Mouse (Mus musculus) kidney, postnatal 4 days (tissue): ENCODE data around the gene Large2.
"Not testable (repeated sequence)": the region's sequence is repeated elsewhere in the genome, so short reads cannot be mapped to it uniquely, and the experiment has no call there.

Source experiments
- DNase-seq, 2 experiments: peaks; one replicate each; pipeline ENCODE4 v3.0.0; 2021; ENCODE audit warnings: mixed read lengths in 2 of 2

Large2 gene

DNA sequence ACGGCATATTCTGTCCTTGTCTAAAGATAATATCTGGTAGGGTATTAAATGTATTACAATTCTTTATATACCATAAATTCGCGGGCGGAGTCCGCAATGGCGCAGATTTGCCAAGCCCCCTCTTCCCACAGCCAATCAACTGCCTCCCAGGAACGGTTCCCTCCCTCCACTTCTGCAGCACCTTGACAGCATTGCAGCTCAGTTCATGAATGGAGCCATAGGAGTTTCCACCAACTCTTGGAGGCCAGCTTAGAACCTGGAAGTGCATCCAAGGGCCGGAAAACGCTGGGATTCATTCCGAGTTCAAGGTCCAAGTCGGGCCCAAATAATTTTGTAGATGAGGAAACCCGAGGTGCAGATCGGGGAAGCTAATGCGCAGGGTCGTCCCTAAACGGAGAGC is at the start of gene Large2, which contains the start of gene Pex16:
TSS of gene Large2 (minus strand) at position 356 of the 400 bp plus-strand sequence.
TSS of gene Pex16 (plus strand) at position 163 of the 400 bp plus-strand sequence.
- peak; percentile 49 to 69 for DNase-seq

DNA sequence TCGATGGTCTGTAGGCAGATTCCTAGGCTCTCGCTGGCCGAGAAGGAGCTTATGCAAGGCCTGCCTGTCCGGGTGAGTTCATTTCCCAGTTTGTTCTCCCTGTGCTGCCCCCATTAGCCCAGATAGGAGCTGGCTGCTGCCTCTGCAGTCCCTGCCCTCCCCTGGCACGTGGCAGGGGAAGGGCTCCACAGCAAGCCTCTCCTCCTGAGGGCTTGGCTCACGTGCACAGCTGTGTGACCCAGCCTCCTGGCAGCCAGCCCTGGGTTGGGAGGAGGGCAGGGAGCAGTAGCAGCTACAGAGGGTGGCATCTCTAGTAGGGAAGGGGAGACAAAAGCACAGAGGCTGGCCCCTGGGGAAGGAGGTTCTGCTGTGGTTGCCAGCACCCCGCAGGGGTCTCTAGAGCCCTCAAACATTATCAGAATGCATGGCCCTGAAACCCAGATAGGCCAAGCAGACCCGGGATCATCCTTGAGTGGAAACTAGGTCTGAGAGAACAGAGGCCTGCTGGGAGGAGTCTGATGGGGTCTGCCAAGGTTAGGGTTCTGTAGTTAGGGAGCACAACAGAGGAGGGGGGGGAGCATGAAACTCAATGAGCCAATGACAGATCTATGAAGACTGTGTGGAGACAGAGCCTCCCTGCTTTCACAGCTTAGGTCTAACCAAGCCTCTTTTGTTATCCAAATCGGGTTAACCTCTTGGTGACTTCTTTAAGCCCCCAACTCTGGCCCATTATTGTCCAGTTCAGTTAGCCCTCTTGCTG is 49.2 kb upstream of the Large2 start:
- DNase-seq, result peak; percentile 80 to 85

DNA sequence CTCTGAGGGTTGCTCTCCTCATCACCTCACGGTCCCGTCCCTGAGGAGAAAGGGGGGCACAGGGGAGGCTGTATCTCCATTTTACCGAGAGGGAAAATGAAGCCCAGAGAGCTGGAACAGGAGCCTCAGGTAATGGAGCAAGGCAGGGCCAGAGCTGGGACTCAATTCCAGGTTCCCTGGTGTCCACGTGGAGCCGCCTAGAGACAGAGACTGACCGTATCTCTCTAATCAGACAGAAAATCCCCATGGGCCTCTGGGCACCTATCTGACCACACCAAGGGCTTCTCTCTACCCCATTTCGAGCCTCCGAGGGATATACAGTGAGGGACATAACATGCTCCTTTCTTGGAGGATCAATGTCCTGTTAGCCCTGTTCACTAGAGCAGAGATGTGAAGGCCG is 48.5 kb upstream of the Large2 start:
- DNase-seq, result no peak

DNA sequence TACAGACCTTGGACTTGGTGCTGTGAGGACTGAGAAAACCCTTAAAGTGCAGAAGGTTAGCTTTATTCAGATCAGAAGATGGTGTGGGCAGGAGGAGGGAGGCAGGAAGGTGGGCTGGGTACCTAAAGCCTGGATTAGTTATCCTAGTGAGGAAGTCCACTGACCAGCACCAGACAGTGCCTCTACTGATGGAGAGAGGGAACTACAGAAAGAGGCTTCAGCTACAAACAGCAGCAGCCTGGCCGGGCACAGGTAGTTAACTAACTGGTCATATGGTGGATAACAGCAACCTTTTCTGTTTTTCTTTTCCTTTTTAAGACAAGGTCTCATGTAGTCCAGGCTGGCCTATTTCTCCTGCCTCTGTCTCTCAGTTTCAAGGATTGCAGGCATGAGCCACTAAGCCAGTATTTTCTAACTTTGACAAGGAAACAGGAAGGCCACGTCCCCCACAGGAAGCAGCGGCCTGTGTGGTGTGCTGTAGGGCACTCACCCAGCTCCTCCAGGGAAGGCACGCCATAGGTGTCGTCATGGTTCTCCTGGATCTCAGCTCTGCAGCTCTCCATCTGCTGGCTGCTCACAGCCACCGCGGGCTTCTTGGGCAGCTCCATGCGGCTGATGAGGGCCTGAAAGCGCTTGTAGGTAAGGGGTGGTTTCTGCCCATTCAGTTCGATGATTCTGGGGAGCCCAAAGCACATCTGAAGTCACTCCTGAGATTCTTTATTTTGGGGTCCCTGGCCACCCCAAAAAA is 47.9 kb upstream of the Large2 start:
- peak; percentile 28 to 50 for DNase-seq

GRCm38 (mm10) chr2:92421723-92422387 is 47.2 kb upstream of the Large2 start:
- no peak for DNase-seq

DNA sequence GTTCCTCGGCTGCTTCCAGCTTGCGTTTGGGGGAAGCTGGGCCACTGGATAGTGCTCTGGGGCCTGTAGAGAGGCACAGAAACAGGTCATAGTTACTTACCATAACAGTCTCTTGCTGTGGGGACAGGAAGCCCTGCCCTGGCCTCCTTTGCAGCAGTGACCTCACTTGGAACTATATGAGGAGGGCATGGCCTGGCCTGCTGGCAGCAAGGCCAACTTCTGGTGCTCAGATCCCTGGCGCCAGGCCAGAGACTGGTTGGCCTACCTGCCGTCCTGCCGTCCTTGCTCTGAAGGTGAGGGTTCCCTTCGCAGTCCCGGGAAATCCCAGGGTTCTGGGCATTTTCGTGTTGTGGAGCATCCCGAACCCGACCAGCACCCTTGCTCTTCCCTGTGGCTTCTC is 37.0 kb upstream of the Large2 start:
- no peak for DNase-seq

DNA sequence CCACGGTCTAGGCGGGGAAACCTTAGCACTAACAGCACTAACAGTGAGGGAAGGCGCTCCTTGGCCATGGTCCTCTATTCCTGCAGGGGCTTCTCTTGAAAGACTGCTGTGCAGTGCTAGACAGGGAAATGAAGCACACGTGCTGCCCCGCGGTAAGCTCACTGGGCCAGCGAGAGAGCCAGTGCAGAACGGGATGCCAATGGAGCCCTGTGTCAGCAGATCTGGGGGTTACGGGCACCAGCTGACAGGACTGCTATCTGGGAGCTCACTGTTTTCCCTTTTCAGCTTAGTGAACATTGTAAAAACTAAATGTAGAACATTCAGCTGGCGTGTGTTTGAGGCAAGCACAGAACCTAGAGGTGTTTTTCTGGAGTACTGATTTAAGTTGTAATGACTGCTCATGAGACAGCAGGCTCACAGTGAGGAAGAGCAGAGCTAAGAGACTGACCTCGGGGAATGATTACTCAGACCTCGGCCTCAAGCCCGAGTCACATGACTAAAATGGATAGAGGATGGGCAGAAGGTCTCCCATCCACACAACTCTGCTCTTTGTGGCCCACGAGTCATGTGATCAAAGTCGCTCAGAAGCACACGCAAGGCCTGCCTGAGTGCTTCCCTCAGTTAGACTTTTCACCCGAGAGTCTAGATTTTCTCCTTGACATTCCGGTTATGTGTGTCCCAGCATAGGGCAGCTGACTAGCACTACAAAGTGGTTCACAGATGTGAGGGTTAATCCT is 33.8 kb upstream of the Large2 start:
- no peak for DNase-seq

DNA sequence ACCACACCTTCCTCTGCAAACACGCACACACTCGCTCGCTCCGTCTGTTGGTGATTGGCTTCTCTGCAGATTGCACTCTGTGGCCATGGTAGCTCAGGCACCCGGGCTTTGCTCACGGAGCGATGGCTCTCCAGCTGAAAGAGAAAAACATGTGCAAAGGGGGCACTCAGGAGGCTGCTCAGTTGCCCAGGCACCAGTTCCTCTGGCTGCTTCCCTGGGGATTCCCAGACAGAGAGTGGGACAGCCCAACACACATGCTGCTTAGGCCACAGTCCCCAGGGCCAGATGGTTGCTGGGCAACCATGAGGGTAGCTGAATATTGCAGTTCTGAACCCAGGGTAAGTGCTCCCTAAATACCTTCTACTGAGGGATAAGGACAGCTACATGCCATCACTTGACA is 31.0 kb upstream of the Large2 start:
- DNase-seq, result no peak

GRCm38 (mm10) chr2:92404737-92405136 is 30.1 kb upstream of the Large2 start:
- no peak for DNase-seq

DNA sequence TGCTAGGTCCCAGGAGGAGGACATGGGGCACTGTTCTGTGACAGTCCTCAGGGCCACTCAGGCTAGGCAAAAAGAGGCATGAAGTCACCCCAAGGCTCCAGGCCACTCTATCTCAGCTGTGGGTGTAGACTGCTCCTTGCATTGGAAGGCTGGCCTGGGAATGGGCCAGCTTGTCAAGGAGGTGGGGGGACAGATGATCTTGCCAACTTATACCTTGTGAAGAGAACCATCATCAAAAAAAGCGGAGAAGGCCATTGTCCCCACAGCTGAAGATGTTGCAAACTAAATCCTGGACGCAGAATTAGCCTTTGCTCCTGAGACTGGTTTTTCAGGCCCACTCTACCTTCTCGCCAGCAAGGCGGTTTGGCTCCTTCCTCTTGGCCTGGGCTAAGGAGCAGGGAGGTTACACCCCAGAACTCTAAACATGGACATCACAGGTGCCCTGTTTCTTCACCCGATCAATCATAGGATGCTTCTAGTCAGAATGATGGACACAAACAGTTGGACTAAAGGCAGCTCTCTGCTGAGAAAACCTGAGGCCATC is 29.2 kb upstream of the Large2 start:
- no peak for DNase-seq

DNA sequence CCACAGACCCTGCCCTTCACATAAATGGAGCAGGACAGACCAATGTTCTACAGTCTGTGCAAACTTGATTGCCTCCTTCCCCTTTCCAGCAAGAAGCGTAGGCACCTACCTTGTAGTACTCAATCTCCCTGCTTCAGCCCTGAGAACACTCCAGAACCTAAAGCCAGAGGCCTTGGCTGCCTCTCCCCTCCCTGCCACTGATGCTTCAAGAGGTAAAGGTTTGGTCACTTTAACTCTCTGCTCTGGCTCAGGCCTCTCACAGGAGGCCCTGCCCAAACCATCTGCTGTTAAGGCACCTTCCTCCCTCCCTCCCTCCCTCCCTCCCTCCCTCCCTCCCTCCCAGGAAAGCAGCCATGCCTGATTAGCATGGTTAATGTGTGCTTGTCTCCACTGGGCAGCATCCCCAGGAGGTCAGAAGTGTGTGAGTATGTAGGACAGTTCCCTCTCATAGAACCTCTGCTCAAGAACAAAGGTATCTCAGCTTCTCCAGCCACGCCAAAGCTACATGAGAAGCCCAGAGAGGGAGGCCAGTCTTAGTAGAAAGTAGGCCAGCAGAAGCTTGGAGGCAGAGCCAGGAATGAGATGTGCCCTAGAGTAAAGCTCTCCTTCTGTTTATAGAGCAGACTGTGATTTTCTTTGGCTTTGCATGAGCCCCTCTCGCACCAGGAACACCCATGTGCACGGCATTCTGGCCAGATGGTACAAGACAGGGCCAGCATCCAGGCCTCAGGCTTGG is 28.1 kb upstream of the Large2 start:
- DNase-seq, result no peak

DNA sequence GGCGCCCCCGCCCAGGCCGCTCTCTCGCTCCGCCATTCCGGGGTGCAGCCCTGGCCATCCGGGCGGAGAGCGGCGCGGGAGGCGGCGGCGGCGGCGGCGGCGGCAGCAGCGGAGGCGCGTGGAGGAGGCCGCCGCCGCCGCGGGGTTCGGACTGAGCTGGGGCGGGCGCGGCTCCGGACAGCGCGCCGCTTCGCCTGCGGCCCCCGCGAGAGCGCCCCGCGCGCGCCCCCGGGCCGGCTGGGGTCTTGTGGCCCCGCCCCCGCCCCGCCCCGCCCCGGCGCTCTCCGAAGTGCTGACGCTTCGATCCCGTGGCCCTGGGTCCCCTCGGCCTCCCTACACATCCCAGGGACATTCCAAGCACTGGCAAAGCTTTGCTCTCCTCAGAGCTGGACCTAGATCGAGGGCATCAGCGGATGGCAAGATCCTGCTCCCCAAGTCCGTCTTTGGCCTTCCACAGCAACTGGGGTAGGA is 26.5 kb upstream of the Large2 start, which contains the start of gene Mapk8ip1:
TSS of gene Mapk8ip1 (minus strand) at position 173 of the 471 bp plus-strand sequence.
- peak; percentile 58 to 67 for DNase-seq

- no peak for DNase-seq
Observed at GRCm38 (mm10) chr2:92400682-92401081, 26.0 kb upstream of the Large2 start.

DNA sequence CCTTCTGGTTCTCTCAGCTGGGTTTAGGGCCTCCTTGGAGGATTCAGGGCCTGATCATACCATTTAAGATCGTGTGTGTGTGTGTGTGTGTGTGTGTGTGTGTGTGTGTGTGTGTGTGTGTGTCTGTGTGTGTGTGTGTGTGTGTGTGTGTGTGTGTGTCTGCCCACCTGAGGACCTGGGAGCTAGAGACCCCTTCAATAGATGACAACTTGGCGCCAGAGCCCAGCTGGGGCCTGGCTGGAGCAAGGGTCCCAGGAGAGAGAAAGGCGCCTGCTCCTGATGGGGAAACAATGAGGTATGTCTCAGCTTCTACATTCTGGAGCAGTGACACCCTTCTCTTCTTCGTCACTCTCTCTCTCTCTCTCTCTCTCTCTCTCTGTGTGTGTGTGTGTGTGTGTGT is 25.2 kb upstream of the Large2 start:
- not testable (repeated sequence) for DNase-seq

DNA sequence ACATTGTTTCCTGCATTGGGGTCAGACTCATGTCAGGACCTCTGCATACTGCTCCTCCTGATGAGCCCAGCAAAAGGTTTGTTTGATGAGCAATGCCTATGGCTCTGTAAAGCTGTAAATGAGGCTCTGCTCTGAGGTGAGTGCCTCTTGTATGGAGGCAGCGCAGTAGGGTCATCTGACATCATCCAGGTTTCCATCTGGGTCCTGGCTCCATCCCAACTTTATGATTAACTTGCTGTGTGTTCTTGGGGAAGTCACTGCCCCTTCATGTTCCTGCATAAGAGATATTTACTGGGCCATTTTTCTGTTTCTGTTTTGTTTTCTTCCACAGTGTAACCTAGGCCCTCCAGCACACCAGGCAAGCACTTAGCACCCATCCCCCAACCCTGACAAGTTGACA is 22.8 kb upstream of the Large2 start:
- DNase-seq, result no peak

DNA sequence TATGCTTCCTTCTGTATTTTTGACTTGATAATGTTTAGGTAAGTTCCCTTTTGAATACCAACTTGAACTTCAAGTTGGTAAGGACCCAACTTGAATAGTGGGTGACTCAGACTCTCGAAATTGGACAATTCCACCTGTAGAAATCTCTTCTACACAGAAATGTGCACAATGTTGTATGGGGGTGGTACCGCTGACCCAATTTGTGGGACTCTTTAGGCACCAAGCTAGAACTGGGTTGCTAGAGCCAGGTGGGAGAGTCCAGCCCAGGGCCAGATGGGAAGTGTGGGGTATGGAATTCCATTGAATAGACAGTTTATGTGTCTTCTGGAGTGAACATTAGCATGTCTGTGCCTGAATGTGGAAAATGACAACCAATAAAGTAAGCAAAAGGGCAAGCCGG is 20.9 kb upstream of the Large2 start:
- DNase-seq, result no peak

GRCm38 (mm10) chr2:92392318-92393264 is 17.9 kb upstream of the Large2 start:
- peak; percentile 75 to 82 for DNase-seq

- DNase-seq, result peak; percentile 24 to 29
Observed at GRCm38 (mm10) chr2:92391703-92392317, 17.1 kb upstream of the Large2 start.

DNA sequence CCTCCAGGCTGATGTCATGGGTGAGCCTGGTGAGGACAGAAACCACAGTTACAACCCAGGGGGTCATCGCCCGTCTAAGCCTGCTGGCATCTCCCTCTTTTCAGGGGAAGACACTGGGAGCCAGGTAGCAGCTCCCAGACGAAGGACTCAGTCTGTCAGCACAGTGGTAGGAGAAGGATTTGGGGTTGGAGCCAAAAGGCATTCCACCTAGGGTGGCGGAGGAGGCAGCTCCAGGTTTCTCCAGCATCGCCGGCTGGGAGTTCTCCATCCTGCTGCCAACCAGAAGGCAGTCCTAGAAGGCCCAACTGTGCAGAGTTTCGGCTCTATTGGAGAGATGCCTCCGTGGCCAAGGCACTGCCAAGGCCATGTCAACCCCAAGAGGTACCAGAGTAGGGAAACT is 16.4 kb upstream of the Large2 start:
- no peak for DNase-seq
